Mouse (Mus musculus): ENCODE measurements around the gene Gm3435.
"Not testable (repeated sequence)": the region's sequence is repeated elsewhere in the genome, so short reads cannot be mapped to it uniquely, and the experiment has no call there.

GRCm38 (mm10) chr17:15050338-15050737 is 40.4 kb downstream of the Gm3435 start:
- not testable (repeated sequence) for TF ChIP-seq HCFC1 (IDR thresholded peaks at IDR 0.05; ENCODE audit: borderline replicate concordance, insufficient read depth, low read length); ZNF384 (IDR thresholded peaks at IDR 0.05; ENCODE audit: low read depth, low read length); MAFK (IDR thresholded peaks at IDR 0.05; ENCODE audit: insufficient read depth, low read depth, low read length); ZC3H11A (IDR thresholded peaks at IDR 0.05; ENCODE audit: borderline replicate concordance, low read depth, low read length); CHD2 (IDR thresholded peaks at IDR 0.05; ENCODE audit: low read depth, low read length)
